Mouse (Mus musculus) olfactory bulb, adult 2 months (tissue): ENCODE results near the gene Serpinf2. TPM values are rescaled to one million over a fixed set of nuclear protein-coding genes. Genes with fewer than 3 reads are reported as not detected.

Source experiments
- H3K27ac ChIP-seq: fragments of 200-500 bp; 2 replicates; pipeline ENCODE4 v1.5.1; 2012; ENCODE audit warnings: low read depth, low read length; ENCODE audit not compliant: insufficient read depth
- H3K4me1 ChIP-seq: fragments of 200-500 bp; 2 replicates; pipeline ENCODE4 v1.6.1; 2012; ENCODE audit warnings: low read length; ENCODE audit not compliant: control insufficient read depth, insufficient read depth
- H3K4me3 ChIP-seq: fragments of 200-500 bp; 2 replicates; pipeline ENCODE4 v1.5.1; 2012; ENCODE audit warnings: mild to moderate bottlenecking, low read depth, low read length, moderate library complexity; ENCODE audit not compliant: insufficient read depth
- CTCF ChIP-seq: fragments of 200-500 bp; IDR thresholded peaks from 2 replicates; pipeline ENCODE4 v1.5.1; 2012; ENCODE audit warnings: low read depth, mild to moderate bottlenecking, low read length, moderate library complexity; ENCODE audit not compliant: insufficient read depth
- POLR2A ChIP-seq: fragments of 200-500 bp; IDR thresholded peaks from 2 replicates; pipeline ENCODE4 v1.6.1; 2012; ENCODE audit warnings: mild to moderate bottlenecking, low read depth, low read length, moderate library complexity; ENCODE audit not compliant: insufficient read depth
- WGBS: fragments of 180-500 bp; shearing (Covaris S2); methylation state at CpG from one replicate; pipeline ENCODE4 v1.1.7; 2018; 5-methylcytosine and 5-hydroxymethylcytosine counted together
- polyA plus RNA-seq: library from polyadenylated mRNA; stranded (reverse); fragments of >200 nt; gene quantifications from 2 replicates; pipeline ENCODE4 v1.2.4, GENCODE M21; 2012; ENCODE audit warnings: low replicate concordance; ENCODE audit not compliant: missing spikeins, insufficient read depth, insufficient read length

Serpinf2 gene
- polyA plus RNA-seq, 1 experiment = not detected

- 75% methylated on average over 10 of the region's 10 CpGs for WGBS
- H3K4me1 ChIP-seq = 0 out of 2 replicates have a peak, but pooled peaks cover 5% of the 10 kb centered on the region
- TF ChIP-seq POLR2A (no peak), CTCF (no peak)
- no peak within 1 kb of the TSS for H3K27ac ChIP-seq
- H3K4me3 ChIP-seq = no peak within 1 kb of the TSS
These were observed 17.2 kb downstream of the Serpinf2 start, which contains the start of gene Serpinf1 for GRCm38 (mm10) chr11:75422013-75422792. Gene Serpinf1, minus strand, starts transcription at chr11:75422701.

- H3K4me3 ChIP-seq = no peak overlapping the region
- 0 out of 2 replicates have a peak, but pooled peaks cover 5% of the 10 kb centered on the region for H3K4me1 ChIP-seq
- H3K27ac ChIP-seq = no peak overlapping the region
- no peak for TF ChIP-seq POLR2A
- TF ChIP-seq CTCF = no peak
- 74% methylated on average over 6 of the region's 6 CpGs for WGBS
These were observed 17.9 kb downstream of the Serpinf2 start for GRCm38 (mm10) chr11:75421375-75422012.

GRCm38 (mm10) chr11:75420810-75421374 is 18.5 kb downstream of the Serpinf2 start:
- WGBS = 66% methylated on average over 5 of the region's 5 CpGs
- Histone ChIP-seq H3K4me1 (0 out of 2 replicates have a peak, but pooled peaks cover 5% of the 10 kb centered on the region), H3K4me3 (no peak overlapping the region), H3K27ac (no peak overlapping the region)
- TF ChIP-seq CTCF = no peak
- no peak for TF ChIP-seq POLR2A

GRCm38 (mm10) chr11:75420037-75420436 is 19.4 kb downstream of the Serpinf2 start:
- H3K4me1 ChIP-seq = peaks cover 9% of the 10 kb centered on the region; the same call in 1 of the 2 replicates
- H3K27ac ChIP-seq = no peak overlapping the region
- 89% methylated on average over 7 of the region's 7 CpGs for WGBS
- H3K4me3 ChIP-seq = no peak overlapping the region
- TF ChIP-seq CTCF (no peak), POLR2A (no peak)

- TF ChIP-seq POLR2A (no peak), CTCF (no peak)
- Histone ChIP-seq H3K4me3 (no peak overlapping the region), H3K4me1 (peaks cover 6% of the 10 kb centered on the region), H3K27ac (no peak overlapping the region)
- WGBS = 88% methylated on average over 13 of the region's 13 CpGs
These were observed 23.4 kb downstream of the Serpinf2 start for GRCm38 (mm10) chr11:75415994-75416393.

GRCm38 (mm10) chr11:75415096-75415495 is 24.3 kb downstream of the Serpinf2 start:
- 46% methylated on average over 7 of the region's 7 CpGs for WGBS
- H3K4me3 ChIP-seq = no peak overlapping the region
- H3K4me1 ChIP-seq = peaks cover 6% of the 10 kb centered on the region
- TF ChIP-seq CTCF = no peak
- TF ChIP-seq POLR2A = no peak
- no peak overlapping the region for H3K27ac ChIP-seq

GRCm38 (mm10) chr11:75410591-75410990 is 28.8 kb downstream of the Serpinf2 start:
- WGBS = 93% methylated on average over 7 of the region's 7 CpGs
- H3K4me1 ChIP-seq = peaks cover 6% of the 10 kb centered on the region
- H3K4me3 ChIP-seq = no peak overlapping the region
- TF ChIP-seq CTCF (no peak), POLR2A (no peak)
- H3K27ac ChIP-seq = no peak overlapping the region

GRCm38 (mm10) chr11:75409679-75410575 is 29.5 kb downstream of the Serpinf2 start:
- TF ChIP-seq CTCF (no peak), POLR2A (no peak)
- H3K4me3 ChIP-seq = no peak overlapping the region
- WGBS = 60% methylated on average over 17 of the region's 17 CpGs
- peaks cover 2% of the 10 kb centered on the region for H3K4me1 ChIP-seq
- H3K27ac ChIP-seq = no peak overlapping the region
